Mouse (Mus musculus) forebrain, postnatal 0 days (tissue): ENCODE data around the gene Cfc1. TPM values are rescaled to one million over a fixed set of nuclear protein-coding genes. Genes with fewer than 3 reads are reported as not detected.
A peak's percentile ranks its signal among the peaks of the same experiment; 100 is the strongest.
"Not testable (repeated sequence)": the region's sequence is repeated elsewhere in the genome, so short reads cannot be mapped to it uniquely, and the experiment has no call there.

Experiments
- ATAC-seq: fragments of 200-750 bp; cut with Nextera tagmentation; 2 replicates; pipeline ENCODE4 v1.8.0; 2017; ENCODE audit warnings: mild to moderate bottlenecking, moderate library complexity
- DNase-seq: peaks from one replicate; pipeline ENCODE4 v3.0.0-alpha.2; 2015
- H3K27ac ChIP-seq: fragments of 300-500 bp; sonication (generic); 2 replicates; pipeline ENCODE4 v1.5.1; 2014; ENCODE audit warnings: low read depth, mild to moderate bottlenecking, antibody characterized with exemption, low read length, moderate library complexity, mixed read lengths
- H3K27me3 ChIP-seq: fragments of 300-500 bp; sonication (generic); 2 replicates; pipeline ENCODE4 v1.6.1; 2014; ENCODE audit warnings: mild to moderate bottlenecking, low read length, mixed read lengths; ENCODE audit not compliant: insufficient read depth
- H3K36me3 ChIP-seq: fragments of 300-500 bp; sonication (generic); 2 replicates; pipeline ENCODE4 v1.6.1; 2014; ENCODE audit warnings: mild to moderate bottlenecking, moderate library complexity; ENCODE audit not compliant: insufficient read depth
- H3K4me1 ChIP-seq: fragments of 300-500 bp; sonication (generic); 2 replicates; pipeline ENCODE4 v1.6.1; 2014; ENCODE audit warnings: antibody characterized with exemption; ENCODE audit not compliant: insufficient read depth
- H3K4me2 ChIP-seq: fragments of 300-500 bp; sonication (generic); 2 replicates; pipeline ENCODE4 v1.6.1; 2014; ENCODE audit warnings: low read depth, mild to moderate bottlenecking, moderate library complexity
- H3K4me3 ChIP-seq: fragments of 300-500 bp; sonication (generic); 2 replicates; pipeline ENCODE4 v1.5.1; 2014; ENCODE audit warnings: low read depth, low read length, mixed read lengths
- H3K9ac ChIP-seq: fragments of 300-500 bp; sonication (generic); 2 replicates; pipeline ENCODE4 v1.6.1; 2014; ENCODE audit warnings: mild to moderate bottlenecking
- H3K9me3 ChIP-seq: fragments of 300-500 bp; sonication (generic); 2 replicates; pipeline ENCODE4 v1.6.1; 2016; ENCODE audit warnings: low read length
- CTCF ChIP-seq: sonication (generic); IDR thresholded peaks from 2 replicates; pipeline ENCODE4 v1.5.1; 2016; ENCODE audit warnings: antibody characterized with exemption, control low read depth, low read depth
- WGBS: fragments of 180-500 bp; shearing (Covaris S2); extraction: QIAGEN DNeasy Blood & Tissue Kit; methylation state at CpG from one replicate; pipeline ENCODE4 v1.1.7; 2014; 5-methylcytosine and 5-hydroxymethylcytosine counted together
- polyA plus RNA-seq: library from polyadenylated mRNA; unstranded; fragments of >200 nt; fragmentation: Nextera tagmentation; extraction: Ambion mirVana; gene quantifications from 2 replicates; pipeline ENCODE4 v1.2.1, GENCODE M21; 2015
- total RNA-seq: library from RNA; depleted of rRNA; stranded (reverse); fragments of >200 nt; gene quantifications from 2 replicates; pipeline ENCODE4 v1.2.3, GENCODE M21; 2014

Gene Cfc1
- total and polyA plus RNA-seq, 2 experiments from 2014 or later = 0.22 TPM; not detected in 1

- DNase-seq (no peak), ATAC-seq (no peak)
- TF ChIP-seq CTCF = no peak
- Histone ChIP-seq H3K9me3 (no peaks in the 10 kb centered on the region), H3K27me3 (no peaks in the 10 kb centered on the region), H3K4me2 (no peak overlapping the region), H3K36me3 (no peaks in the 10 kb centered on the region), H3K4me1 (no peaks in the 10 kb centered on the region), H3K27ac (no peak overlapping the region), H3K4me3 (no peak overlapping the region), H3K9ac (no peak overlapping the region)
- 85% methylated on average over 6 of the region's 6 CpGs for WGBS
These were observed 13.1 kb upstream of the Cfc1 start for GRCm38 (mm10) chr1:34522205-34522849.

DNA sequence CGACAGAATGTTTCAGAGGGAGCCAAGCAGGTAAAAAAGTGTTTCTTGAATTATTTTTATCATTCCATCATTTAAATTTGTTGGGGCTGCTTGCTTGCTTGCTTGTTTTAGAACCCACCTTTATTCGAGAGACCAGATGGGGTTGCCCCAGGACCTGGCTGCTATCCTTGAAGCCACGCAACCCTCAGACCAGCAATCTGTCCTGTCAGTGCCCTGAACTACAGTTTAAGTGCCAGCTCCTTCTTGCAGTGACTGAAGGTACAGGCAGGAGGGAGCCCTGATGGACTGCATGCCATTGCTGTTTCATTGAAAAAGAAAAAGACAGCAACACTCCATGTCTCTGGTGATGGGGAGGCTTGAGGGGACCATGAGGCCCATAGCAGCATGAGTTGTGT, 12.6 kb upstream of the Cfc1 start:
- ATAC-seq = no peak
- no peaks in the 10 kb centered on the region for H3K27me3 ChIP-seq
- no peaks in the 10 kb centered on the region for H3K9me3 ChIP-seq
- H3K36me3 ChIP-seq = no peaks in the 10 kb centered on the region
- H3K4me1 ChIP-seq = no peaks in the 10 kb centered on the region
- no peak overlapping the region for H3K4me3 ChIP-seq
- no peak for TF ChIP-seq CTCF
- no peak for DNase-seq
- no peak overlapping the region for H3K27ac ChIP-seq
- 81% methylated on average over 3 of the region's 3 CpGs for WGBS
- H3K9ac ChIP-seq = no peak overlapping the region
- H3K4me2 ChIP-seq = no peak overlapping the region

GRCm38 (mm10) chr1:34523647-34524046, 11.8 kb upstream of the Cfc1 start:
- no peak overlapping the region for H3K4me2 ChIP-seq
- no peak overlapping the region for H3K4me3 ChIP-seq
- ATAC-seq (peak; percentile 59; the same call in 1 of the 2 replicates), DNase-seq (peak; percentile 26)
- no peaks in the 10 kb centered on the region for H3K27me3 ChIP-seq
- H3K9ac ChIP-seq = no peak overlapping the region
- no peak overlapping the region for H3K27ac ChIP-seq
- 73% methylated on average over 3 of the region's 3 CpGs for WGBS
- TF ChIP-seq CTCF = no peak
- no peaks in the 10 kb centered on the region for H3K9me3 ChIP-seq
- no peaks in the 10 kb centered on the region for H3K36me3 ChIP-seq
- H3K4me1 ChIP-seq = no peaks in the 10 kb centered on the region

DNA sequence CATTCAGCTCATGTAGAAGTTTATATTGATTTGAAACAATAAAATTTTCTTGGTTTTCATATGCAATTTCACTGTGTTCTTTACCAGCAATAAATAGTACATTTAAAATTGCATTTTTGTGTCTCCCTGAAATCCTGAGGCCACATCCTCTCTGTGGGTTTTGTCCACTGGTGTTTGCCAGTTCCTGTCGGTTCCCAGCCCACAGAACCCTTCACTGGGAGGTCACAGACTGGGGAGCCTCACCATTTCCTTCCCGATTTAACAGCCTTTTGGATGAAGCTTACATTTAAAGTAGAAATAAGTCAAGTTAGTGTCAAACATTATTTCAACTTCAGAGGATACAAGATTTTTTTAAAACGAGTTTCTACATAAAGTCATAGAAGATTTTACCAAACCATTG, 874 bp upstream of the Cfc1 start:
- not testable (repeated sequence) for H3K4me2 ChIP-seq, H3K9ac ChIP-seq, DNase-seq, H3K4me1 ChIP-seq, H3K9me3 ChIP-seq, H3K4me3 ChIP-seq, H3K27ac ChIP-seq, ATAC-seq, H3K36me3 ChIP-seq
- 60% methylated on average over 3 of the region's 3 CpGs for WGBS
- peaks cover 23% of the 10 kb centered on the region for H3K27me3 ChIP-seq

DNA sequence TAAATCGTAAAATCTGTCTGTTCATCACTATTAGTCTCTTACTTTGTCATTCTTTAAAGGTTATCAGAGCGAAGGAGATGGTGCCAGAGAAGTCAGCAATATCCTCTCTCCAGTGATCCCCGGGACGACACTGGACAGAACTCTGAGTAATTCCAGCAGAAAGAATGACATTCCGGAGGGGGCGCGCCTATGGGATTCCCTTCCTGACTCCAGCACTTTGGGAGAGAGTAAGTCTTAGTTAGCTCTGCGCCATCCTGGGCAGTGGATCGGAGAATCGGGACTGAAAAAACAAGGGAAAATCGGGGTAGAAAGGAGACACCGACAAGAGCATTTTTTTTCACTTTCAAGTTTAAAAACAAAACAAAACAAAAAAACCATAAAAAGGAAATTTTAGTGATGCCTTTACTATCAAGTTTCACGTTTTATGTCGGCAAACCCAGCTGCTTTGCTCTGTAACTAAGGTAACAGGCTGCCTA, 881 bp downstream of the Cfc1 start:
- ATAC-seq (no peak), DNase-seq (peak; percentile 4)
- no peaks in the 10 kb centered on the region for H3K9me3 ChIP-seq
- H3K4me1 ChIP-seq = no peaks in the 10 kb centered on the region
- H3K4me3 ChIP-seq = peak overlapping the region; percentile 21; the same call in 1 of the 2 replicates
- H3K9ac ChIP-seq = no peak overlapping the region
- no peaks in the 10 kb centered on the region for H3K36me3 ChIP-seq
- WGBS = 2% methylated on average over 14 of the region's 14 CpGs
- no peak for TF ChIP-seq CTCF
- no peak overlapping the region for H3K27ac ChIP-seq
- peak overlapping the region; percentile 49 for H3K4me2 ChIP-seq
- peaks cover 23% of the 10 kb centered on the region for H3K27me3 ChIP-seq

GRCm38 (mm10) chr1:34536767-34537485, 1.5 kb downstream of the Cfc1 start:
- H3K4me2 ChIP-seq = peak overlapping the region; percentile 49
- peak overlapping the region; percentile 21 for H3K4me3 ChIP-seq
- H3K9ac ChIP-seq = no peak overlapping the region
- 3% methylated on average over 16 of the region's 16 CpGs for WGBS
- no peak overlapping the region for H3K27ac ChIP-seq
- peak; percentile 14 for DNase-seq
- TF ChIP-seq CTCF = no peak
- ATAC-seq = peak; percentile 70
- H3K36me3 ChIP-seq = no peaks in the 10 kb centered on the region
- H3K27me3 ChIP-seq = peaks cover 23% of the 10 kb centered on the region
- H3K9me3 ChIP-seq = no peaks in the 10 kb centered on the region
- no peaks in the 10 kb centered on the region for H3K4me1 ChIP-seq

DNA sequence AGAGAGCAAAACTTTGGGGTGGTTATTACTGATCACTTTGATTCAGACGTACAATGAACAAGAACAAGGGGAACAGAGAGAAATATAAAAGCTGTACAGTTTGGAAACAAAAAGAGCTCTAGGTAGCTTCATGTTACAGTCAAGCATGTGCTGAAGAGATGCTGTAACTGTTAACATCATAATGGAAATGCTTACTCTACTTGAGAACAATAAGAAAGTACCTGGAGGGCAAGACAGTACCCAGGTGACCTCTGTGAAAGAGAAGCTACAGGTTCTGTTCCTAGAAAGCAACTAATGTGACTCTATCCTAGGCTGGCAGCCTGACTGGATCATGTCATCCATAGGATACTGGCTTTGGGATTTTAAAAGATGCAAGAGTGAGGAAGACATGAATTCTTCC, 11.6 kb downstream of the Cfc1 start:
- no peaks in the 10 kb centered on the region for H3K36me3 ChIP-seq
- no peak overlapping the region for H3K9ac ChIP-seq
- ATAC-seq (no peak), DNase-seq (no peak)
- H3K9me3 ChIP-seq = no peaks in the 10 kb centered on the region
- no peak overlapping the region for H3K4me3 ChIP-seq
- no peak overlapping the region for H3K27ac ChIP-seq
- no peak for TF ChIP-seq CTCF
- H3K27me3 ChIP-seq = no peaks in the 10 kb centered on the region
- 87% methylated on average over 1 of the region's 1 CpGs for WGBS
- H3K4me1 ChIP-seq = no peaks in the 10 kb centered on the region
- H3K4me2 ChIP-seq = no peak overlapping the region
